Mouse (Mus musculus): ENCODE data around the gene Olfr49. TPM values are rescaled to one million over a fixed set of nuclear protein-coding genes. Genes with fewer than 3 reads are reported as not detected.

The Olfr49 gene
- polyA plus RNA-seq, 1 experiment from 2014 or later, result not detected

GRCm38 (mm10) chr14:54258131-54258670 lies 26.5 kb downstream of the Olfr49 start:
- WGBS, result 73% methylated on average over 7 of the region's 7 CpGs
- peaks cover 9% of the 10 kb centered on the region for H3K4me1 ChIP-seq (ENCODE audit: control insufficient read depth, insufficient read depth, low read depth, low read length)
- H3K9ac ChIP-seq (ENCODE audit: low read depth, low read length), result no peak overlapping the region
- H3K27me3 ChIP-seq (replicated peaks; ENCODE audit: control insufficient read depth, insufficient read depth, low read length), result no peaks in the 10 kb centered on the region
- no peak overlapping the region for H3K27ac ChIP-seq (ENCODE audit: low read depth, low read length)
- no peak for ATAC-seq
- no peaks in the 10 kb centered on the region for H3K9me3 ChIP-seq (ENCODE audit: control insufficient read depth, low read length)
- no peak overlapping the region; the same call in 1 of the 2 replicates for H3K4me2 ChIP-seq (ENCODE audit: low read length)
- no peak overlapping the region for H3K4me3 ChIP-seq (ENCODE audit: low read length)
- H3K36me3 ChIP-seq (ENCODE audit: control insufficient read depth, insufficient read depth, low read length), result no peaks in the 10 kb centered on the region

- no peaks in the 10 kb centered on the region for H3K27me3 ChIP-seq (replicated peaks; ENCODE audit: control insufficient read depth, insufficient read depth, low read length)
- H3K4me2 ChIP-seq (ENCODE audit: low read length), result peak overlapping the region; percentile 76
- peaks cover 34% of the 10 kb centered on the region for H3K4me1 ChIP-seq (ENCODE audit: control insufficient read depth, insufficient read depth, low read depth, low read length)
- H3K9ac ChIP-seq (ENCODE audit: low read depth, low read length), result no peak overlapping the region
- peak overlapping the region; percentile 82 for H3K4me3 ChIP-seq (ENCODE audit: low read length)
- no peaks in the 10 kb centered on the region for H3K9me3 ChIP-seq (ENCODE audit: control insufficient read depth, low read length)
- no peak overlapping the region; the same call in 1 of the 2 replicates for H3K27ac ChIP-seq (ENCODE audit: low read depth, low read length)
- WGBS, result 74% methylated on average over 12 of the region's 12 CpGs
- ATAC-seq, result no peak
- no peaks in the 10 kb centered on the region for H3K36me3 ChIP-seq (ENCODE audit: control insufficient read depth, insufficient read depth, low read length)
These were observed 30.0 kb downstream of the Olfr49 start for GRCm38 (mm10) chr14:54254670-54255202.

- peak within 1 kb of the TSS; percentile 77 for H3K9ac ChIP-seq (ENCODE audit: low read depth, low read length)
- peak within 1 kb of the TSS; percentile 85 for H3K27ac ChIP-seq (ENCODE audit: low read depth, low read length)
- WGBS, result under 1% methylated on average over 39 of the region's 39 CpGs
- H3K4me1 ChIP-seq (ENCODE audit: control insufficient read depth, insufficient read depth, low read depth, low read length), result peaks cover 36% of the 10 kb centered on the region
- H3K36me3 ChIP-seq (ENCODE audit: control insufficient read depth, insufficient read depth, low read length), result no peaks in the 10 kb centered on the region
- H3K4me3 ChIP-seq (ENCODE audit: low read length), result peak within 1 kb of the TSS; percentile 82
- no peaks in the 10 kb centered on the region for H3K9me3 ChIP-seq (ENCODE audit: control insufficient read depth, low read length)
- ATAC-seq, result peak; percentile 100
- no peaks in the 10 kb centered on the region for H3K27me3 ChIP-seq (replicated peaks; ENCODE audit: control insufficient read depth, insufficient read depth, low read length)
- peak within 1 kb of the TSS; percentile 76 for H3K4me2 ChIP-seq (ENCODE audit: low read length)
These were observed 30.9 kb downstream of the Olfr49 start, which contains the start of the genes Dad1 and Abhd4 for GRCm38 (mm10) chr14:54253741-54254291. Dad1 (minus strand) TSS chr14:54254104. Abhd4 (plus strand) TSS chr14:54254188.

DNA sequence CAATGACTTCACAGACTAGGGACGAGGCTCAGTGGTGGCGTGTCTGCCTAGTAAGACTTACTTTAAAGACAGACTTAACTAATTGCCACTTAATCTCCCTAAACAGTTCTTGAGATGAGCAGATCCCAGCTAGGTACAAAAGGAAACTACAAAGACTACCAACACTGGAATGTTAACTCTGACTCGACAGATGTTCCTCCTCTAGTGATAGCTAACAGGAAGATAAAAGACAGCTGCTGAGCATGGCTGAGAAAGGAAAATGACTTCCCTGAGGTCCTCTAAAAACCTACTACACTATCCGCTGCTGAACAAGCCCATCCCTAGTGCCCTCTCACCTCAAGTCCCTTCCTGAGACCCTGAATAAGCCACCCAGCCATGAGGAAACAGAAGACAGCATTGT lies 34.6 kb downstream of the Olfr49 start:
- Histone ChIP-seq H3K9ac (ENCODE audit: low read depth, low read length) (no peak overlapping the region), H3K4me1 (ENCODE audit: control insufficient read depth, insufficient read depth, low read depth, low read length) (peaks cover 35% of the 10 kb centered on the region)

GRCm38 (mm10) chr14:54249326-54249725 lies 35.4 kb downstream of the Olfr49 start:
- Histone ChIP-seq H3K27ac (ENCODE audit: low read depth, low read length) (no peak overlapping the region), H3K27me3 (replicated peaks; ENCODE audit: control insufficient read depth, insufficient read depth, low read length) (no peaks in the 10 kb centered on the region), H3K9me3 (ENCODE audit: control insufficient read depth, low read length) (no peaks in the 10 kb centered on the region), H3K4me3 (ENCODE audit: low read length) (no peak overlapping the region), H3K36me3 (ENCODE audit: control insufficient read depth, insufficient read depth, low read length) (peaks cover 5% of the 10 kb centered on the region; the same call in 1 of the 2 replicates), H3K9ac (ENCODE audit: low read depth, low read length) (no peak overlapping the region), H3K4me2 (ENCODE audit: low read length) (no peak overlapping the region), H3K4me1 (ENCODE audit: control insufficient read depth, insufficient read depth, low read depth, low read length) (peaks cover 29% of the 10 kb centered on the region)
- 57% methylated on average over 9 of the region's 9 CpGs for WGBS
- ATAC-seq, result no peak

More for the DNA sequence above, 34.6 kb downstream of the Olfr49 start:
- H3K4me2 ChIP-seq (ENCODE audit: low read length), result no peak overlapping the region
- no peaks in the 10 kb centered on the region for H3K27me3 ChIP-seq (replicated peaks; ENCODE audit: control insufficient read depth, insufficient read depth, low read length)
- H3K27ac ChIP-seq (ENCODE audit: low read depth, low read length), result no peak overlapping the region
- H3K9me3 ChIP-seq (ENCODE audit: control insufficient read depth, low read length), result no peaks in the 10 kb centered on the region
- no peak for ATAC-seq
- 80% methylated on average over 4 of the region's 4 CpGs for WGBS
- no peak overlapping the region for H3K4me3 ChIP-seq (ENCODE audit: low read length)
- peaks cover 5% of the 10 kb centered on the region; the same call in 1 of the 2 replicates for H3K36me3 ChIP-seq (ENCODE audit: control insufficient read depth, insufficient read depth, low read length)

DNA sequence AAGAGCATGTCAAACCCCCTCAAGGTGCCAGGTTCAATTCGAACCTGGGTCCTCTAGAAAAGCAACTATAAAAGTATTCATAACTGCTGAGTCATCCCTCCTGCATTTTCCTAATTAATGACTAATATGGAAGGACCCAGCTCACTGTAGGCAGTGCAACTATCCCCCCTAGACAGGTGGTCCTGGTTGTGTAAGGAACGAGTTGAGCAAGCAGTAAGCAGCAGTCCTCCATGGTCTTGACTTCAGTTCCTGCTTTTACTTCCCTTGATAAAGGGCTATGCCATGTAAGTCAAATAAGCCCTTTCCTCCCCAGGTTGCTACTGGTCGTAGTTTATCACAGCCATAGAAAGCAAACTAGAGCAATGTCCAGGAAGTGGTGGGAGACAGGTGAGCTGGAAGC lies 38.5 kb downstream of the Olfr49 start:
- WGBS, result 93% methylated on average over 3 of the region's 3 CpGs
- no peak overlapping the region for H3K4me3 ChIP-seq (ENCODE audit: low read length)
- no peaks in the 10 kb centered on the region for H3K9me3 ChIP-seq (ENCODE audit: control insufficient read depth, low read length)
- no peaks in the 10 kb centered on the region for H3K27me3 ChIP-seq (replicated peaks; ENCODE audit: control insufficient read depth, insufficient read depth, low read length)
- H3K9ac ChIP-seq (ENCODE audit: low read depth, low read length), result no peak overlapping the region
- H3K36me3 ChIP-seq (ENCODE audit: control insufficient read depth, insufficient read depth, low read length), result peaks cover 20% of the 10 kb centered on the region
- no peak overlapping the region for H3K27ac ChIP-seq (ENCODE audit: low read depth, low read length)
- H3K4me1 ChIP-seq (ENCODE audit: control insufficient read depth, insufficient read depth, low read depth, low read length), result peaks cover 18% of the 10 kb centered on the region
- no peak overlapping the region for H3K4me2 ChIP-seq (ENCODE audit: low read length)
- no peak for ATAC-seq

DNA sequence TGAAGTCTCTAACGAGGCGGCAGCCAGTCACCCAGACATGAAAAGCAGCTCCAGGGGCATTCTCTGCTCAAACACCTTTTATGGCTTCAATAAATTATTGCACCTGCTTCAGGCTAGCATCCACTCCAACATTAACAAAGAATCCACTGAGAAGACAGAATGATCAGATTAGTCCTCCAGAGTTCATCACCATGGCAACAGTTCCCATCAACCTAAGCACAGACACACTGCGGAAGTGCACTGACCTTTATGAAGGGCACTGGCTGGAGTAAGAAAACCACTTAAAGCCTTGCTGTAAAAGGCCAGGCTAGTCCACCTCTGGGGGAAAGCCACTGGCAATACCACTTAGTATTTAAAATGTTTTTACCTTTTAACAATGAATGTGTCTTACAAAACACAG lies 40.6 kb downstream of the Olfr49 start:
- peaks cover 29% of the 10 kb centered on the region for H3K36me3 ChIP-seq (ENCODE audit: control insufficient read depth, insufficient read depth, low read length)
- no peaks in the 10 kb centered on the region for H3K9me3 ChIP-seq (ENCODE audit: control insufficient read depth, low read length)
- H3K9ac ChIP-seq (ENCODE audit: low read depth, low read length), result no peak overlapping the region
- H3K27me3 ChIP-seq (replicated peaks; ENCODE audit: control insufficient read depth, insufficient read depth, low read length), result no peaks in the 10 kb centered on the region
- WGBS, result 46% methylated on average over 3 of the region's 3 CpGs
- peak overlapping the region; percentile 48; the same call in 1 of the 2 replicates for H3K27ac ChIP-seq (ENCODE audit: low read depth, low read length)
- H3K4me1 ChIP-seq (ENCODE audit: control insufficient read depth, insufficient read depth, low read depth, low read length), result peaks cover 9% of the 10 kb centered on the region
- no peak overlapping the region for H3K4me2 ChIP-seq (ENCODE audit: low read length)
- H3K4me3 ChIP-seq (ENCODE audit: low read length), result no peak overlapping the region
- no peak for ATAC-seq

GRCm38 (mm10) chr14:54240542-54240941 lies 44.2 kb downstream of the Olfr49 start:
- Histone ChIP-seq H3K4me1 (ENCODE audit: control insufficient read depth, insufficient read depth, low read depth, low read length) (peaks cover 5% of the 10 kb centered on the region; the same call in 1 of the 2 replicates), H3K4me3 (ENCODE audit: low read length) (no peak overlapping the region), H3K27ac (ENCODE audit: low read depth, low read length) (no peak overlapping the region), H3K4me2 (ENCODE audit: low read length) (no peak overlapping the region), H3K9me3 (ENCODE audit: control insufficient read depth, low read length) (no peaks in the 10 kb centered on the region), H3K36me3 (ENCODE audit: control insufficient read depth, insufficient read depth, low read length) (peaks cover 24% of the 10 kb centered on the region), H3K9ac (ENCODE audit: low read depth, low read length) (no peak overlapping the region), H3K27me3 (replicated peaks; ENCODE audit: control insufficient read depth, insufficient read depth, low read length) (no peaks in the 10 kb centered on the region)
- ATAC-seq, result no peak
- 74% methylated on average over 5 of the region's 5 CpGs for WGBS

DNA sequence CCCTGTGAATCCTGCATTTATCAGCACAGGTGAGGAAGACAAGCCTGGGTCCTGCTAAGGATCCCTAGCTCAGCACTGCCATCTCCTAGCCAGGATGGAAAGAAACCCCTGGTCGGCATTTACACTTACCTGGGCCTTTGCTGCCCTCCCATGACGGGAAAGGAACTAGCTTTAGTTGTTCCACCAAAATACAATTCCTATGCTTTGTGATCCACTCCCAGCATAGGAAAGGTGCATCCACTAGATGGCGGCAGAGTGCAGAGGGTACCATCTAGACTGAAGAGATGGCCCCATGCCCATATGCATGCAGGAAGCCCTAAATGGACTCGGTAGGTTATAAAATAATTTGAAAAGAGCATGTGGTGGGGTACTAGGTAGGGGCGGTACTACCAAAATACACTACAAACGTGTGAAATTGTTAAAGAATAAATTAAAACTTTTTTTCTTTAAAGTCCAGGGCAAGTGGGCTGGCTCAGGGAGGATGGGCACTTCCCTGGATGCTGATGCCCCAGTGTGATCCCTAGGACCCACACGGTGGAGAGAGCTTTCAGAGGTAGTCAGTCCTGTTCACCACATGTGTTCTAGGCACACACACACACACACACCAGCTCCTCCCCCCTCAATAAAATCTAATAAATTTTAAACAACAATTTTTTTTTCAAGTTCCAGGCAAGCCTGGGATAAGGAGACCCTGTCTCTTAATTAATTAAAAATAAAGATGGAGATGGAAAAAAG lies 45.6 kb downstream of the Olfr49 start:
- H3K9ac ChIP-seq (ENCODE audit: low read depth, low read length), result no peak overlapping the region
- H3K4me1 ChIP-seq (ENCODE audit: control insufficient read depth, insufficient read depth, low read depth, low read length), result peaks cover 3% of the 10 kb centered on the region; the same call in 1 of the 2 replicates
- H3K27ac ChIP-seq (ENCODE audit: low read depth, low read length), result no peak overlapping the region
- no peaks in the 10 kb centered on the region for H3K27me3 ChIP-seq (replicated peaks; ENCODE audit: control insufficient read depth, insufficient read depth, low read length)
- H3K36me3 ChIP-seq (ENCODE audit: control insufficient read depth, insufficient read depth, low read length), result peaks cover 24% of the 10 kb centered on the region
- peak; percentile 48 for ATAC-seq
- H3K4me3 ChIP-seq (ENCODE audit: low read length), result no peak overlapping the region
- H3K4me2 ChIP-seq (ENCODE audit: low read length), result no peak overlapping the region
- WGBS, result 23% methylated on average over 7 of the region's 7 CpGs
- H3K9me3 ChIP-seq (ENCODE audit: control insufficient read depth, low read length), result no peaks in the 10 kb centered on the region

Data from hindbrain, embryonic 16.5 days (tissue).